Mouse (Mus musculus) liver, adult 2 months (tissue): ENCODE data around the gene Gm10300. TPM values are rescaled to one million over a fixed set of nuclear protein-coding genes. Genes with fewer than 3 reads are reported as not detected.

ENCODE experiments used
- DNase-seq: peaks from one replicate; pipeline ENCODE4 v3.0.0-alpha.2; 2011; ENCODE audit warnings: low read depth, low spot score; ENCODE audit errors: extremely low read depth
- H3K27ac ChIP-seq: fragments of 200-500 bp; replicated peaks from 2 replicates; pipeline ENCODE4 v1.5.1; 2012; ENCODE audit warnings: low read depth, mild to moderate bottlenecking, control low read depth, inconsistent platforms, low read length; ENCODE audit not compliant: insufficient read depth
- H3K27me3 ChIP-seq: fragments of 200-500 bp; 2 replicates; pipeline ENCODE4 v1.6.1; 2012; ENCODE audit warnings: mild to moderate bottlenecking, moderate library complexity, low read length, inconsistent platforms; ENCODE audit not compliant: control insufficient read depth, insufficient read depth
- H3K36me3 ChIP-seq: fragments of 200-500 bp; 2 replicates; pipeline ENCODE4 v1.6.1; 2012; ENCODE audit warnings: low read length, inconsistent platforms; ENCODE audit not compliant: control insufficient read depth, insufficient read depth
- H3K4me1 ChIP-seq: fragments of 200-500 bp; 2 replicates; pipeline ENCODE4 v1.6.1; 2011; ENCODE audit warnings: low read length; ENCODE audit not compliant: control insufficient read depth, insufficient read depth
- H3K4me3 ChIP-seq: fragments of 200-500 bp; 2 replicates; pipeline ENCODE4 v1.5.1; 2011; ENCODE audit warnings: low read depth, mild to moderate bottlenecking, control low read depth, low read length, moderate library complexity; ENCODE audit not compliant: insufficient read depth
- H3K79me2 ChIP-seq: fragments of 200-500 bp; 2 replicates; pipeline ENCODE4 v1.6.1; 2012; ENCODE audit warnings: inconsistent platforms, mild to moderate bottlenecking, low read length, moderate library complexity; ENCODE audit not compliant: control insufficient read depth, insufficient read depth
- H3K9ac ChIP-seq: fragments of 200-500 bp; 2 replicates; pipeline ENCODE4 v1.6.1; 2012; ENCODE audit warnings: low read depth, mild to moderate bottlenecking, control low read depth, inconsistent platforms, low read length
- CTCF ChIP-seq: fragments of 200-500 bp; IDR thresholded peaks from 2 replicates; pipeline ENCODE4 v1.5.1; 2011; ENCODE audit warnings: low read depth, low read length, control low read depth
- POLR2A ChIP-seq: fragments of 200-500 bp; IDR thresholded peaks from 2 replicates; pipeline ENCODE4 v1.6.1; 2011; ENCODE audit warnings: low read length, control low read depth; ENCODE audit not compliant: insufficient read depth; ENCODE audit errors: extremely low read depth
- WGBS: fragments of 180-500 bp; shearing (Covaris S2); methylation state at CpG from one replicate; pipeline ENCODE4 v1.1.7; 2018; 5-methylcytosine and 5-hydroxymethylcytosine counted together
- polyA plus RNA-seq: library from polyadenylated mRNA; depleted of rRNA; stranded (reverse); fragments of >200 nt; gene quantifications from 2 replicates; pipeline ENCODE4 v1.2.3, GENCODE M21; 2012
- total RNA-seq: library from RNA; depleted of rRNA; stranded (reverse); fragments of >200 nt; gene quantifications from 2 replicates; pipeline ENCODE4 v1.2.3, GENCODE M21; 2014

The Gm10300 gene
- total and polyA plus RNA-seq, 2 experiments: 0.09 to 0.13 TPM

DNA sequence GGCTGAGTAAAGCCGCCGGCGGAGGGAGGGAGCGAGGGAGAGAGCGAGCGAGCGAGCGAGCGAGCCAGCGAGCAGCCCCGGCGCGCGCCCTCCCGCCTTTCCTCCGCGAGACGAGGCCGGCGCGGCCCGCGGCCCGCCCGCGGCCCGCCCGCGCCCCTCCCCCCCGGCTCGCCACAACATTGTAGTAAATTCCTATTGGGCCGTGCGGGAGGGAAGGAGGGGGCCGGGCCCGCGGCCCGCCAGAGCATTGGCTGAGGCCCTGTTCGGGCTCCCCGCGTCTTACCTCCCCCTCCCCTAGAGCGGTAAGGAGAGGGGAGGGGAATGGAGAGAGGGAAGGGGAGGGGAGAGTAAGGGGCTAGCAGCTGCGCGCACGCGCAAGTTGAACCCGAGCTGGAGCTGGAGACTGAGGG lies 25.5 kb upstream of the Gm10300 start:
- 0% methylated on average over 31 of the region's 46 CpGs for WGBS
- peak overlapping the region; percentile 83 for H3K9ac ChIP-seq
- H3K27ac ChIP-seq: no peak overlapping the region

DNA sequence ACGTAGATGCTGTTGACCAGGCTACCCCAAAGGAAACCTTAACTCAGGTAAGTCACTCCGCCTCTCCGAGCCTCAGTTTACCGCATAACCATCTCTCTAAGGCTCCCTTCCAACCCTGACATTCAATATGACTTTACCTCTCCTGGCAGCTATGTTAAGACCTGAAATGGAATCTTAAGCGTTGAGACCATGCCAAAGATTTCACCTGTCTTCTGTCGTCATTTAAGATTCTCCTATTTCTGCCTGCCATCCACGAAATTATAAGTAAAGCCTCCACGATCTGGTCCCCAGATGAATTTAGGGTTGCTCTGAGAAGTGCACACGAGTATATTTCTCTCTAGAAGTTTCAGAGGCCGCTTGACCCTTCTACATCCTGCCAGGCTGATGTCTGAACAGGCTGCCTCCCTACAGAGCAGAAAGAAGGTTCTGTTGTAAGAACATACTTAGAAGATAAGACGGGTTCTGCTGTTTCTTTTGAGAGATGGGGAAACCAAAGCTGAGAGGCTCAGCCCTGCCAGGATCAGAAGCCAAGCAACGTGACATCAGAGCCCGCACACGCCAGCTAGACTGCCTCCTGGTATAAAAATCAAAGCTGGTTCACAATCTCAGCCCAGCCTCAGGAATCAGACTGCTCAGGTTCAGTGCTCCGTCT lies 24.8 kb upstream of the Gm10300 start:
- Histone ChIP-seq H3K4me3 (peak overlapping the region; percentile 20; the same call in 1 of the 2 replicates), H3K36me3 (no peaks in the 10 kb centered on the region), H3K27ac (0 out of 2 replicates have a peak overlapping the region, but pooled peaks have one; percentile 9), H3K4me1 (peaks cover 19% of the 10 kb centered on the region), H3K79me2 (peaks cover 32% of the 10 kb centered on the region), H3K27me3 (no peaks in the 10 kb centered on the region), H3K9ac (no peak overlapping the region)
- 16% methylated on average over 14 of the region's 15 CpGs for WGBS
- TF ChIP-seq CTCF (no peak), POLR2A (no peak)
- no peak for DNase-seq

More for the DNA sequence above, 25.5 kb upstream of the Gm10300 start:
- Histone ChIP-seq H3K4me3 (peak overlapping the region; percentile 82), H3K36me3 (no peaks in the 10 kb centered on the region), H3K27me3 (no peaks in the 10 kb centered on the region), H3K79me2 (peaks cover 36% of the 10 kb centered on the region), H3K4me1 (peaks cover 20% of the 10 kb centered on the region)
- no peak for TF ChIP-seq CTCF
- no peak for TF ChIP-seq POLR2A
- DNase-seq: peak; percentile 72

DNA sequence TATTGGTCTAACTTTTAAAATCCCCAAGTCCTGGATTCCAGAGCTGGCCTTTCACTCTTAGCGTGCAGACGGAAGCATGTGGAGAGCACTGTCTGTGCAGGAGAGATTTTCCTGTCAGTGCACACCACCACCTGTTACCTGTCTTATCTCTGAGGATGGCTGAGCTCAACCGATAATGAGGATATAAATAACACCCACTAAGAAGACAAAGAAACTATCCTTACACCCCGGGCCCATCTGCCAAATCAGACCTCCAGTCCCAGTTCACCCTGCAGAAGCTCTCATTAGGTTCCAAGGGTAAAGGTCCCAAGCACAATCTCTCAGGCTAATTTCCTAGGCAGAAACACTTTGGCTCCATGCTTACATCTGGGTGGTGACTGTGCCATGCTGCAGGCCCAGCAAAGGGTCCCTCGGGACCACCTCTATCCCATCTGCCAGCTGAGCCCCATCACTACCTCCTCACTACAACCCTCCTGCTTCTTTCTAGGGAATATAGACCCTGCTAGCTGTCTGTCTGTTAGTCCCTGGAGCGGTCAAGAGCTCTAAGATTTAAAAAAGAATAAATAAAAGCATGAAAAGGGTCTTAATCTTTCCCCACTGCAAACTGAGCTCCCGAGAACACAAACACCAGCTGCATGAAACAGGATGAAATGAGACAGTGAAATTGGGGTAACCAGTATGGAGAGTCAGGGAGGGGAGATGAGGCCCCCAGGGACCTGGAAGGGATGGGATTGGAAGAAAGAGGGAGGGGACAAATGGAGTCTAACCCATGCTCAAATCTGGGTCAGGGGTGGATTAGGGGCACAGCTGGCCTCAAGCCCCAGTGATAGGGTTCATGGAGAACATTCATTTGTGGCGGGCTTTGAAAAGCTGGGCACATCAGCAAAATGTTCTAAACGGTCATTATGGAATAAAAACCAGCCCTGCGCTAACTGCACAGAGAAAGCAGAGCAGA lies 22.9 kb upstream of the Gm10300 start:
- Histone ChIP-seq H3K4me3 (no peak overlapping the region), H3K4me1 (peaks cover 19% of the 10 kb centered on the region), H3K27ac (no peak overlapping the region), H3K79me2 (peaks cover 30% of the 10 kb centered on the region; the same call in 1 of the 2 replicates), H3K27me3 (no peaks in the 10 kb centered on the region), H3K9ac (no peak overlapping the region), H3K36me3 (no peaks in the 10 kb centered on the region)
- WGBS: 72% methylated on average over 10 of the region's 10 CpGs
- no peak for DNase-seq
- TF ChIP-seq POLR2A: no peak
- no peak for TF ChIP-seq CTCF

DNA sequence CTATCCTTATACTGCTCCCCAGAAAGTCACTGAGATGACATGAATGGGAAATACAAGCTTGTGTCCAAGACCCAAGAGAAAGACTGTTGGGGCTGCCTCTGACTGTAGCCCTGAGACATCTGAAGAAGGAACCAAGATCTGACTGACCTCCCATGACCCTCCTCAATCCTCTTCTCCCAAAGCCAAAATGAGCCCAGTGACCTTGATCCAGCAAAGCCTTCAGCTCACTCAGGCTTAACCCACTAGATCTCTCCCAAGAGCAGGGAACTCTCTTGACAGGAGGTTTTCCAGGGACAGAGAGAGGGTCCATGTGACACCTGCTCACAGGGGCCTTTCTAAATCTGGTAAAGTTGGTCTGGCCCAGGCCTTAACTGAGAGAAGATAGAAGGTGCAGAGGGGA lies 17.2 kb upstream of the Gm10300 start:
- Histone ChIP-seq H3K36me3 (no peaks in the 10 kb centered on the region), H3K4me3 (no peak overlapping the region), H3K27me3 (no peaks in the 10 kb centered on the region), H3K9ac (no peak overlapping the region), H3K4me1 (peaks cover 16% of the 10 kb centered on the region), H3K27ac (peak overlapping the region; percentile 54), H3K79me2 (peaks cover 44% of the 10 kb centered on the region)
- TF ChIP-seq POLR2A (no peak), CTCF (no peak)
- no peak for DNase-seq

DNA sequence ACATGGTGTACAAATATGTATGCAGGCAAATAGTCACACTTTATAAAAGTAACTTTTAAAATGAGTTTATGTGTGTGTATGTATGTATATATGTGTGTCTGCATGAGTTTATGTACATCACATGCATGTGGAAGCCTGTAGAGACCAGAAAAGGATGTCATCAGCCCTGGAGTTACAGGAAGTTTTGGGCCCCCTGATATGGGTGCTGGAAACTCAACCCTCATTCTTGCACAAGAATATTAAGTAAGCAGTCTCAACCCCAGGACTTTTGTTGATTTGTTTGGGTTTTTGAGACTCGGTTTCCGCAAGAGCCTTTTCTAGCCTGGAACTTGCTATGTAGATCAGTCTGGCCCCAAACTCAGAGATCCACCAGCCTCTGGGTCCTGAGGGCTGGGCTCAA lies 15.0 kb upstream of the Gm10300 start:
- TF ChIP-seq POLR2A: no peak
- no peak for TF ChIP-seq CTCF
- H3K27ac ChIP-seq: peak overlapping the region; percentile 29
- peaks cover 48% of the 10 kb centered on the region for H3K79me2 ChIP-seq
- H3K36me3 ChIP-seq: no peaks in the 10 kb centered on the region
- H3K27me3 ChIP-seq: no peaks in the 10 kb centered on the region
- DNase-seq: no peak
- WGBS: 26% methylated on average over 2 of the region's 2 CpGs
- H3K4me1 ChIP-seq: peaks cover 36% of the 10 kb centered on the region
- H3K4me3 ChIP-seq: no peak overlapping the region
- no peak overlapping the region for H3K9ac ChIP-seq
